Mouse (Mus musculus) kidney, adult 2 months (tissue): ENCODE measurements around the gene Atad3a.

Experiments
- CTCF ChIP-seq: fragments of 200-500 bp; conservative IDR thresholded peaks from 2 replicates; pipeline ENCODE4 v1.5.1; 2011; ENCODE audit warnings: low read depth, mild to moderate bottlenecking, control low read depth, low read length, moderate library complexity, mixed read lengths; ENCODE audit not compliant: insufficient read depth, insufficient read length
- POLR2A ChIP-seq: fragments of 200-500 bp; IDR thresholded peaks from one replicate; pipeline ENCODE4 v1.6.1; 2011; ENCODE audit warnings: low read depth, low read length, control low read depth

DNA sequence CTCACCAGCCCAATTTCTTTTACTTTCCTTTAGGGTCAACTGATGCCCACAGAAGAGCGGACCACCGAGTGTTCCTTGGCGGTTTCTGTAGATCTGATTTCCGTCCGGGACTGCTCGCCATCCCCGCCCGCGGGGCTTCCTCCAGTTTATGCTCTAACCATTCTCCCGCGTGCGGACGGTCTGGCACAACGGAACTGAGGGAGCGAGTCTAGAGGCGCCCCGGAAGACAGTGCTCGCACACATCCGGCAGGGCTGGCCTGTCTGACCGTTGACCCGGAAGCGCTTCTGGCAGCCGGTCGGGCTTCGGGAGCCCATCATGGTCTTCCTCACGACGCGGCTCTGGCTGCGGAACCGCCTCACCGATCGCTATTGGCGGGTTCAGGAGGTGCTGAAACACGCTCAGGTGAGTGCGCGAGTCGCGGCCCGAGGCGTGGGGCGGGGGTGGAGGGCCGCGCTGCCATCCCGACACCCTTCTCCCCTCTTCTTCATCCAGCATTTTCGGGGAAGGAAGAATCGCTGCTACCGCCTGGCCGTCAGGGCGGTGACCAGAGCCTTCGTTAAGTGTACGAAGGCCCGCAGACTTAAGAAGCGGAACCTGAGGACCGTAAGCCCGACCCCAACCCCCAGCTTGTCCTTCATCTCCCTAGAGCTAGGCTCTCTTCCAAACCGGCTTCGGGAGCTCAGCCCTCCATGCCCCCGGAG is 42.6 kb upstream of the Atad3a start:
- no peak for TF ChIP-seq CTCF
- peak; percentile 68 for TF ChIP-seq POLR2A
